8 mouse cellular contexts compared by ENCODE assay signal in the genomic region with DNA sequence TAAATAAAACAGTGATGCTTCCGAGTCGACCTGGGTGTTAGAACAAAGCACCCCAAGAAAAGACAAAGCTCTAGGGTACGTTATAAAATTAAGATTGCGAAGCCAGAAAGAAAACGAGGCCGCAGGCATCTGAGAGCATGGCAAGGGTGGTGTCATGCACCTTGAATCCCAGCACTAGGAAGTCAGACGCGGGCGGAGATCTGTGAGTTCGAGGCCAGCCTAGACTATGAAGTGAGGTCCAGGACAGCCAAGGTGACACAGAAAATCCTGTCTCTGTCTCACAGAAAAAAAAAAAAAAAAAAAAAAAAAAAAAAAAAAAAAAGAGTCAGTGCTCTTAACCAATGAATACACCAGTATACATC. TPM values are rescaled to one million over a fixed set of nuclear protein-coding genes. Genes with fewer than 3 reads are reported as not detected.
A peak's percentile ranks its signal among the peaks of the same experiment; 100 is the strongest.
DNase-seq lines count a peak whose midpoint lies in the region; ATAC-seq and TF ChIP-seq lines count a peak whose summit lies in the region.

No protein-coding gene starts in this region.

- H3ac ChIP-seq in myocyte (ENCODE audit: control insufficient read depth, insufficient read length): no peak overlapping the region

- peak overlapping the region; percentile 39; the same call in 1 of the 2 replicates for H3K9ac ChIP-seq in lung, embryonic 15.5 days
- no peak overlapping the region for H3K9ac ChIP-seq in forebrain, embryonic 13.5 days
- H3K9ac ChIP-seq in limb, embryonic 12.5 days (replicated peaks): peak overlapping the region; percentile 48; the same call in 1 of the 2 replicates

- peak; percentile 16 for ATAC-seq in lung, embryonic 15.5 days (ENCODE audit: borderline replicate concordance, extremely low read depth, low FRiP score, low TSS enrichment)
- peak; percentile 28; the same call in 1 of the 2 replicates for ATAC-seq in forebrain, embryonic 13.5 days
- peak; percentile 29; the same call in 1 of the 2 replicates for ATAC-seq in limb, embryonic 12.5 days (ENCODE audit: insufficient number of reproducible peaks, insufficient read depth, low FRiP score, low TSS enrichment, low read depth)

- H3K4me3 ChIP-seq in lung, embryonic 15.5 days: peak overlapping the region; percentile 97
- H3K4me3 ChIP-seq in forebrain, embryonic 13.5 days: peak overlapping the region; percentile 82
- H3K4me3 ChIP-seq in limb, embryonic 12.5 days (replicated peaks): peak overlapping the region; percentile 84
- H3K4me3 ChIP-seq in myocyte: peak overlapping the region; percentile 95

- no peak for TF ChIP-seq POLR2A in myocyte (IDR thresholded peaks at IDR 0.05; ENCODE audit: insufficient read length, low read depth)

- WGBS in lung, embryonic 15.5 days: 9% methylated on average over 10 of the region's 10 CpGs
- WGBS in forebrain, embryonic 13.5 days: 12% methylated on average over 10 of the region's 10 CpGs
- 18% methylated on average over 10 of the region's 10 CpGs for WGBS in limb, embryonic 12.5 days

- no peaks in the 10 kb centered on the region for H3K27me3 ChIP-seq in lung, embryonic 15.5 days
- no peaks in the 10 kb centered on the region for H3K27me3 ChIP-seq in forebrain, embryonic 13.5 days
- H3K27me3 ChIP-seq in limb, embryonic 12.5 days: no peaks in the 10 kb centered on the region
- H3K27me3 ChIP-seq in myocyte (ENCODE audit: control insufficient read depth, insufficient read depth, insufficient read length): no peaks in the 10 kb centered on the region

- no peak overlapping the region for H3K27ac ChIP-seq in lung, embryonic 15.5 days
- H3K27ac ChIP-seq in forebrain, embryonic 13.5 days: no peak overlapping the region; the same call in 1 of the 2 replicates
- no peak overlapping the region for H3K27ac ChIP-seq in limb, embryonic 12.5 days

- 0 out of 2 replicates have a peak, but pooled peaks cover 2% of the 10 kb centered on the region for H3K9me3 ChIP-seq in lung, embryonic 15.5 days
- H3K9me3 ChIP-seq in forebrain, embryonic 13.5 days (replicated peaks): no peaks in the 10 kb centered on the region
- no peaks in the 10 kb centered on the region for H3K9me3 ChIP-seq in limb, embryonic 12.5 days

- peaks cover 39% of the 10 kb centered on the region for H3K79me2 ChIP-seq in myocyte (ENCODE audit: control insufficient read depth, insufficient read depth)

- peaks cover 16% of the 10 kb centered on the region for H3K4me1 ChIP-seq in lung, embryonic 15.5 days
- peaks cover 21% of the 10 kb centered on the region for H3K4me1 ChIP-seq in forebrain, embryonic 13.5 days
- H3K4me1 ChIP-seq in limb, embryonic 12.5 days (replicated peaks): peaks cover 16% of the 10 kb centered on the region

- 0 out of 2 replicates have a peak, but pooled peaks cover 4% of the 10 kb centered on the region for H3K36me3 ChIP-seq in lung, embryonic 15.5 days
- peaks cover 4% of the 10 kb centered on the region; the same call in 1 of the 2 replicates for H3K36me3 ChIP-seq in forebrain, embryonic 13.5 days (ENCODE audit: poor library complexity, severe bottlenecking)
- H3K36me3 ChIP-seq in limb, embryonic 12.5 days: peaks cover 11% of the 10 kb centered on the region; the same call in 1 of the 2 replicates
- no peaks in the 10 kb centered on the region for H3K36me3 ChIP-seq in myocyte (ENCODE audit: control insufficient read depth, insufficient read depth)

- DNase-seq in cerebellum, adult 11 months: peak; percentile 61
- no peak for DNase-seq in cerebellum, adult 11-12 months
- DNase-seq in lung, postnatal 36 days: no peak
- no peak for DNase-seq in Muller cell, postnatal 12 days (ENCODE audit: inconsistent ontology term)

- peak overlapping the region; percentile 56 for H3K4me2 ChIP-seq in lung, embryonic 15.5 days
- peak overlapping the region; percentile 95 for H3K4me2 ChIP-seq in forebrain, embryonic 13.5 days
- peak overlapping the region; percentile 51 for H3K4me2 ChIP-seq in limb, embryonic 12.5 days
- H3K4me2 ChIP-seq in myocyte (ENCODE audit: low read depth): peak overlapping the region; percentile 73

TF ChIP-seq in myocyte, 11 proteins besides CTCF, POLR2A, EP300 and RAD21:
- TF ChIP-seq MYOD1 (IDR thresholded peaks at IDR 0.05; ENCODE audit: control insufficient read depth in 1 of 3, insufficient read length in 2 of 3, low read depth in 2 of 3): no peak
- no peak for TF ChIP-seq USF1 (IDR thresholded peaks at IDR 0.05; ENCODE audit: low read depth)
- TF ChIP-seq MAX (IDR thresholded peaks at IDR 0.05; ENCODE audit: low read depth): no peak
- no peak for TF ChIP-seq CEBPB (IDR thresholded peaks at IDR 0.05; ENCODE audit: insufficient read depth, poor library complexity, severe bottlenecking)
- TF ChIP-seq SRF (IDR thresholded peaks at IDR 0.05; ENCODE audit: control insufficient read depth, insufficient read length, low read depth): no peak
- no peak for TF ChIP-seq POLR2AphosphoS2 (IDR thresholded peaks at IDR 0.05; ENCODE audit: insufficient read length, low read depth)
- no peak for TF ChIP-seq MYOG (IDR thresholded peaks at IDR 0.05; ENCODE audit: control insufficient read depth in 1 of 3, insufficient read depth in 1 of 3, insufficient read length in 2 of 3, low read depth in 2 of 3)
- TF ChIP-seq REST (IDR thresholded peaks at IDR 0.05; ENCODE audit: insufficient read depth, insufficient read length): no peak
- TF ChIP-seq TCF12 (IDR thresholded peaks at IDR 0.05; ENCODE audit: insufficient read depth, poor library complexity, severe bottlenecking): no peak
- no peak for TF ChIP-seq E2F4 (IDR thresholded peaks at IDR 0.05; ENCODE audit: insufficient read depth)
- TF ChIP-seq TCF3 (IDR thresholded peaks at IDR 0.05; ENCODE audit: insufficient read length, low read depth): no peak

RNA-seq across cellular contexts. Expression of gene Prcc, which starts 0.6 kb away (rescaled TPM):
- polyA plus RNA-seq in lung, embryonic 15.5 days (2015; fragmentation: Nextera tagmentation; extraction: Ambion mirVana): 12.1 and 12.3 TPM in 2 replicates
- 14.5 TPM in 2 replicates for polyA plus RNA-seq in forebrain, embryonic 13.5 days (2015; fragmentation: Nextera tagmentation; extraction: Ambion mirVana)
- 15.8 and 16.2 TPM in 2 replicates for polyA plus RNA-seq in limb, embryonic 12.5 days (2016; fragmentation: Nextera tagmentation; extraction: Ambion mirVana)
- polyA plus RNA-seq in myocyte (2012; fragmentation: generic; extraction: Trizol): 46.3 TPM

RNA-seq across cellular contexts. Expression of gene Hdgf, which starts 20.1 kb away (rescaled TPM):
- 258 and 260 TPM in 2 replicates for polyA plus RNA-seq in lung, embryonic 15.5 days (2015; fragmentation: Nextera tagmentation; extraction: Ambion mirVana)
- 106 and 147 TPM in 2 replicates for polyA plus RNA-seq in forebrain, embryonic 13.5 days (2015; fragmentation: Nextera tagmentation; extraction: Ambion mirVana)
- 286 and 294 TPM in 2 replicates for polyA plus RNA-seq in limb, embryonic 12.5 days (2016; fragmentation: Nextera tagmentation; extraction: Ambion mirVana)
- 200 TPM for polyA plus RNA-seq in myocyte (2012; fragmentation: generic; extraction: Trizol)

RNA-seq across cellular contexts. Expression of gene Mrpl24, which starts 33.3 kb away (rescaled TPM):
- polyA plus RNA-seq in lung, embryonic 15.5 days (2015; fragmentation: Nextera tagmentation; extraction: Ambion mirVana): 70.5 and 70.9 TPM in 2 replicates
- 70.2 and 77.2 TPM in 2 replicates for polyA plus RNA-seq in forebrain, embryonic 13.5 days (2015; fragmentation: Nextera tagmentation; extraction: Ambion mirVana)
- 80.4 and 85.9 TPM in 2 replicates for polyA plus RNA-seq in limb, embryonic 12.5 days (2016; fragmentation: Nextera tagmentation; extraction: Ambion mirVana)
- 114 TPM for polyA plus RNA-seq in myocyte (2012; fragmentation: generic; extraction: Trizol)

RNA-seq across cellular contexts. Expression of gene Sh2d2a, which starts 39.4 kb away (rescaled TPM):
- polyA plus RNA-seq in lung, embryonic 15.5 days (2015; fragmentation: Nextera tagmentation; extraction: Ambion mirVana): 0.42 and 1.0 TPM in 2 replicates
- not detected in 2 replicates for polyA plus RNA-seq in forebrain, embryonic 13.5 days (2015; fragmentation: Nextera tagmentation; extraction: Ambion mirVana)
- not detected in 2 replicates for polyA plus RNA-seq in limb, embryonic 12.5 days (2016; fragmentation: Nextera tagmentation; extraction: Ambion mirVana)
- polyA plus RNA-seq in myocyte (2012; fragmentation: generic; extraction: Trizol): not detected

RNA-seq across cellular contexts. Expression of gene Isg20l2, which starts 44.1 kb away (rescaled TPM):
- 60.1 and 63.0 TPM in 2 replicates for polyA plus RNA-seq in lung, embryonic 15.5 days (2015; fragmentation: Nextera tagmentation; extraction: Ambion mirVana)
- polyA plus RNA-seq in forebrain, embryonic 13.5 days (2015; fragmentation: Nextera tagmentation; extraction: Ambion mirVana): 61.8 and 63.0 TPM in 2 replicates
- polyA plus RNA-seq in limb, embryonic 12.5 days (2016; fragmentation: Nextera tagmentation; extraction: Ambion mirVana): 83.2 and 86.4 TPM in 2 replicates
- 19.4 TPM for polyA plus RNA-seq in myocyte (2012; fragmentation: generic; extraction: Trizol)
